Mouse (Mus musculus) liver, embryonic 15.5 days (tissue): ENCODE results near the gene Spata2l. TPM values are rescaled to one million over a fixed set of nuclear protein-coding genes. Genes with fewer than 3 reads are reported as not detected.
A peak's percentile ranks its signal among the peaks of the same experiment; 100 is the strongest.

ENCODE experiments used
- ATAC-seq: fragments of 200-750 bp; cut with Nextera tagmentation; 2 replicates; pipeline ENCODE4 v1.8.0; 2017; ENCODE audit warnings: moderate number of reproducible peaks, mild to moderate bottlenecking, moderate library complexity; ENCODE audit not compliant: insufficient read depth
- H3K27ac ChIP-seq: fragments of 300-500 bp; sonication (generic); replicated peaks from 2 replicates; pipeline ENCODE4 v1.5.1; 2015; ENCODE audit warnings: mild to moderate bottlenecking, inconsistent platforms
- H3K27me3 ChIP-seq: fragments of 300-500 bp; sonication (generic); 2 replicates; pipeline ENCODE4 v1.6.1; 2015; ENCODE audit warnings: mild to moderate bottlenecking, inconsistent platforms
- H3K36me3 ChIP-seq: fragments of 300-500 bp; sonication (generic); replicated peaks from 2 replicates; pipeline ENCODE4 v1.6.1; 2015; ENCODE audit warnings: moderate library complexity, mild to moderate bottlenecking, inconsistent platforms
- H3K4me1 ChIP-seq: fragments of 300-500 bp; sonication (generic); replicated peaks from 2 replicates; pipeline ENCODE4 v1.6.1; 2015; ENCODE audit warnings: inconsistent platforms
- H3K4me2 ChIP-seq: fragments of 300-500 bp; sonication (generic); 2 replicates; pipeline ENCODE4 v1.6.1; 2015; ENCODE audit warnings: moderate library complexity, mild to moderate bottlenecking, inconsistent platforms
- H3K4me3 ChIP-seq: fragments of 300-500 bp; sonication (generic); replicated peaks from 2 replicates; pipeline ENCODE4 v1.5.1; 2015; ENCODE audit warnings: mild to moderate bottlenecking, inconsistent platforms
- H3K9ac ChIP-seq: fragments of 300-500 bp; sonication (generic); 2 replicates; pipeline ENCODE4 v1.6.1; 2015; ENCODE audit warnings: moderate library complexity, mild to moderate bottlenecking, inconsistent platforms
- H3K9me3 ChIP-seq: fragments of 300-500 bp; sonication (generic); replicated peaks from 2 replicates; pipeline ENCODE4 v1.6.1; 2016; ENCODE audit warnings: inconsistent platforms
- WGBS: fragments of 180-500 bp; shearing (Covaris S2); methylation state at CpG from one replicate; pipeline ENCODE4 v1.1.7; 2015; ENCODE audit warnings: mixed read lengths; ENCODE audit not compliant: insufficient replicate concordance; 5-methylcytosine and 5-hydroxymethylcytosine counted together
- polyA plus RNA-seq: library from polyadenylated mRNA; unstranded; fragments of >200 nt; fragmentation: Nextera tagmentation; extraction: Ambion mirVana; gene quantifications from 2 replicates; pipeline ENCODE4 v1.2.1, GENCODE M21; 2015

Spata2l gene
- polyA plus RNA-seq, 1 experiment from 2014 or later = 2.2 TPM

DNA sequence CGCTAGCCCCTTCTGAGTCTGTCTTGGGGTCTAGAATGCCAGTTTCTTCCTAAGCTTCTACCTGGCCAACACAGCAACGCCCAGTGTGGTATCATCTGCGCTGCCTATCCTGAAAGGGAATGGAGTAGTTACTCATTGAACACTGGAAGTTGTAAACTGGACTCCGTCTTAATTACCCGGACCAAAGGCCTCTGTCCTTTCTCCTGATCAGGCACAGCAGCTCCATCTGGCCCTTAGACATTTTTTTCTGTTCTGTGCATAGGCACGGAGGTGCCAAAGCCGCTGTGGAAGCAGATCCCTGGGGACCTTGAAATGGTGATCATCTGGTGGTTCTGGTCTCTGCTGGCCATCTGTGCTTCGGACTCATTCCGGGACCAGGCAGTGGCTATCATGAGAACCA lies 42.3 kb downstream of the Spata2l start:
- H3K27ac ChIP-seq = no peak overlapping the region
- H3K36me3 ChIP-seq = no peaks in the 10 kb centered on the region
- WGBS = 77% methylated on average over 9 of the region's 9 CpGs
- peaks cover 17% of the 10 kb centered on the region for H3K27me3 ChIP-seq
- H3K4me2 ChIP-seq = no peak overlapping the region
- no peak overlapping the region for H3K4me3 ChIP-seq
- no peaks in the 10 kb centered on the region for H3K9me3 ChIP-seq
- H3K9ac ChIP-seq = no peak overlapping the region
- ATAC-seq = no peak
- peaks cover 43% of the 10 kb centered on the region for H3K4me1 ChIP-seq

DNA sequence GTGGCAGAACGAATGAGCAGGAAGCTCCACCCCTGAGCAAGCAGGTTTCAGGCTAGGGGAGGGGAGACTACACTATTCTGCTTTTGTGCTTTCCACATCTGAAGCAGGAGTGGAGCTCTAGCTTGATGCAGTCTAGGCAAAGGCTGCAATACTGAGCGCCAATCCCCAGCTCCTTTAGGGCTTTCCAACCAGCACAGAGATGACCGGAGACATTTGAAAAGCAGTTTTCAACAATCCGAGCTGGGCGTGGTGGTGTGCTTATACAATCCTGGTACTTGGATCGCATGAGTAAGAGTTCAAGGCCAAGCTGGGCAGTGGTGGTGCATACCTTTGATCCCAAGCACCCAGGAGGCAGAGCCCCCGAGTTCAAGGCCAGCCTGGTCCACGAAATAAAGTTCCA lies 44.1 kb downstream of the Spata2l start:
- Histone ChIP-seq H3K4me1 (peaks cover 41% of the 10 kb centered on the region), H3K27me3 (peaks cover 16% of the 10 kb centered on the region), H3K4me3 (no peak overlapping the region), H3K4me2 (no peak overlapping the region), H3K9ac (no peak overlapping the region), H3K9me3 (no peaks in the 10 kb centered on the region), H3K27ac (no peak overlapping the region), H3K36me3 (no peaks in the 10 kb centered on the region)
- no peak for ATAC-seq
- 52% methylated on average over 8 of the region's 8 CpGs for WGBS

DNA sequence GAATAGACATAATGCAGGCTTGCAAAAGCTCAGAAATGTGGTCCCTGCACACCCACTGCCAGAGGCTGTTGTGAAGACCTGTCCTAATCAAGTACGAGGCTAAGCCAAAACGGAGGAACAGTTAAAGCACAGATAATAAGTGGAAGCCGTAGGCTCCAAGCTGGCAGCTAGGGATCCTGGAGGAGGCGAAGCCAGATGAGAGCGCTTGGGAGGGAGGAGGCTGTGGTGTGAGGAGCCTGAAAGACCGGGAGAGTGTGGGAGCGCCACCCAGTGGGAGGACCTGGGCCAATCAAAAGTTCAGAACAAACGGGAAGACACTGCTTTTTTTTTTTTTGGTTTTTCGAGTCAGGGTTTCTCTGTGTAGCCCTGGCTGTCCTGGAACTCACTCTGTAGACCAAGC lies 45.4 kb downstream of the Spata2l start:
- peaks cover 20% of the 10 kb centered on the region for H3K27me3 ChIP-seq
- WGBS = 3% methylated on average over 9 of the region's 9 CpGs
- peaks cover 37% of the 10 kb centered on the region for H3K4me1 ChIP-seq
- peak overlapping the region; percentile 18; the same call in 1 of the 2 replicates for H3K4me2 ChIP-seq
- ATAC-seq = no peak
- H3K9me3 ChIP-seq = no peaks in the 10 kb centered on the region
- no peak overlapping the region for H3K4me3 ChIP-seq
- H3K9ac ChIP-seq = no peak overlapping the region
- H3K36me3 ChIP-seq = no peaks in the 10 kb centered on the region
- H3K27ac ChIP-seq = no peak overlapping the region

DNA sequence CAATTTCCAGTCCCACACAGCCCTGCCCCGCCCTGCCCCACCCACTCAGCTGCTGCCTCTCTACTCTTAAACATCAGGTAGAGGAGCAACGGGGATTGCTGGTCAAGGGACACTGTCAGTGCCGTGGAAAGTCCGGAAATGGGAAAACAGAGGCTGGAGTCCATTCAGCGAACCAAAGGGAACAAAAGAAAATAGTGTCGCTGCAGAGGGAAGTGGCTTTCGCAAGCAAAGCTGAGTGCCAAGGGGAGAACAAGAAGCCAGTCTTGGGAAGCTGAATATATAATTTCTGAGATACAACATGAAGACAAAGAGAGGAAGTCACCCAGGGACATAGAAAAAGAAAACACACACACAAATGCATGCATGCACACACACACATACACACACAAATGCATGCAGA lies 47.2 kb downstream of the Spata2l start:
- no peak overlapping the region for H3K4me2 ChIP-seq
- peaks cover 17% of the 10 kb centered on the region for H3K27me3 ChIP-seq
- no peak overlapping the region for H3K27ac ChIP-seq
- H3K4me3 ChIP-seq = no peak overlapping the region
- H3K9me3 ChIP-seq = no peaks in the 10 kb centered on the region
- peaks cover 37% of the 10 kb centered on the region for H3K4me1 ChIP-seq
- 42% methylated on average over 7 of the region's 7 CpGs for WGBS
- no peaks in the 10 kb centered on the region for H3K36me3 ChIP-seq
- H3K9ac ChIP-seq = no peak overlapping the region
- no peak for ATAC-seq

DNA sequence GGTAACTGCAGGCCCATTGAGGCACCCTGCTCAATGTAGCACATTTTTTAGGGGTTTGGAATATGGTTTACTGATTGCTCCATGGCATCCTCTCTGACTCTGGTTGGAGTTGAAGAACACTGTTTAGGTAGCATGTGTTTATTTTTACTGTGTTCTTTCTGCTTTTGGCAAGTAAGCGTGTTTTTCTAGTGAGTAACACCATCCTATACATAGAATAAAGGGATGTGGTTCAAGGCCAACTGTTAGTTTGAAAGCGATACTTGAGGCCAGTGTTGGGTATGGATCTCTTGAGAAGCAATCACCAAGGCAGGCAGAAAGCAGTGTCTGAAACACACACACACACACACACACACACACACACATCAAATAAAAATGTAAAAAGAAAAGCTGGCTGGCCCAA lies 48.0 kb downstream of the Spata2l start:
- no peak for ATAC-seq
- H3K27me3 ChIP-seq = peaks cover 16% of the 10 kb centered on the region
- H3K9me3 ChIP-seq = no peaks in the 10 kb centered on the region
- H3K4me2 ChIP-seq = no peak overlapping the region
- no peak overlapping the region for H3K4me3 ChIP-seq
- 68% methylated on average over 2 of the region's 2 CpGs for WGBS
- H3K27ac ChIP-seq = no peak overlapping the region
- no peaks in the 10 kb centered on the region for H3K36me3 ChIP-seq
- H3K4me1 ChIP-seq = peaks cover 37% of the 10 kb centered on the region
- no peak overlapping the region for H3K9ac ChIP-seq

DNA sequence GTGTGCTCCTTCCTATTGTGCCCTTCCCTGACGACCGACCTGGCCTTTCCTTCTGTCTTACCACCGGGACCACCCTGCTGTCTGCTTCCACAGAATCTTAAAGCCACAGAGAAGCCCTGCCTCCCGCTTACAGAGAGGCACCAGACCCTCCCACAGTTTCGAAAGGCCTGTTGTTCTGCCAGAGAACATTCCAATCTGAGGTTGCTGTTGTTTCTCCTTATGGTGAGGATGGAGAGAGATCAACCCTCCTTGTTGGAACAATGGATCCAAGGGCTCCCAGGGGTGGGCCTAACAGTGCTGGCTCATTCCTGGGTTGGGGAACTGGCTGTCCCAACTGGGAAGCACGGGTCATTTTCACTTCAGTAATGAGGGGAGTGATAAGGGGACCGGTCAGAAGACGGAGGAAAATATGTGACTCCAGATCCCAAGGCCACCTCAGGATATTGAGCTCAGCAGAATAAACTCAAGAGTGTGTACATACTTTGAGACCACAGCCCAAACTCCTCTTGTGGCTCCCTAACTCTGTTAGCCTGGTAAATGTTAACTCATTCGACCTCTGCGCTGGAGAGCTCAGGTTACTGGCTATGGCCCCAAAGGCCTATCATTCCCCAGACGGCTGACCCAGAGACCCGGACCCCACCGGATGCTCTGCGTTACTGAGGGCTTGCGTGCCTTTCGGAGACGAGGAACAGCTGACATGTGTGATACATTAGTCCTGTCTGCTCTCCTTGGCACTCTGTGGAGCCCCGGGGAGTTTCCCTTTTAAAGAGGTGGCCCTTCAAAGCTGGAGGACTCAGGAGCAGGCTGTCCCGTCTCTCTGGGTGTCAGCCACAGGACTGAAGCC lies 50.2 kb downstream of the Spata2l start, which contains the start of gene Dpep1:
TSS of gene Dpep1 (plus strand) at position 677 of the 844 bp plus-strand sequence.
- H3K4me3 ChIP-seq = no peak within 1 kb of the TSS
- peaks cover 16% of the 10 kb centered on the region for H3K27me3 ChIP-seq
- 50% methylated on average over 19 of the region's 19 CpGs for WGBS
- H3K4me2 ChIP-seq = no peak within 1 kb of the TSS
- no peak for ATAC-seq
- no peak within 1 kb of the TSS for H3K27ac ChIP-seq
- H3K36me3 ChIP-seq = no peaks in the 10 kb centered on the region
- no peaks in the 10 kb centered on the region for H3K9me3 ChIP-seq
- H3K4me1 ChIP-seq = peaks cover 27% of the 10 kb centered on the region
- no peak within 1 kb of the TSS for H3K9ac ChIP-seq

DNA sequence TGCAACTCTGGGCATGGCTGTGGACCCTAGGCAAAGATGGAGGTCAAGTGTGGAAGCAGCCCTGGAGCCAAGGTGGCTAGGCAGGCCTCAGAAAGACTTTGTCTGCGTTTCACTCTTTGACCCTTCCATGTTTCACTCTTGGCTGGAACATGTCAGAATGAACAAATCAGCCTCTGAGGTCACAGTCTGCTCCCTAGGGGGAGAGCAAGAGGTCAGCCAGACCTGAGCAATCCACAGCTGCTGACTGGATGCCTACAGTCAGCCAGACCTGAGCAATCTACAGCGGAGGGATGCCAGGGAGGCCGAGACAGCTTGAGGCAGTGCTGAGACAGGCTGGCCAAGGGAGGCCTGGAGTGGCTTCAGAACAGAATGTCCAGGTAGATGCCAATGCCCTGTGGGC lies 54.6 kb downstream of the Spata2l start:
- Histone ChIP-seq H3K4me2 (no peak overlapping the region), H3K4me1 (0 out of 2 replicates have a peak, but pooled peaks cover 4% of the 10 kb centered on the region), H3K36me3 (no peaks in the 10 kb centered on the region), H3K4me3 (no peak overlapping the region), H3K27me3 (peaks cover 10% of the 10 kb centered on the region), H3K27ac (peak overlapping the region; percentile 53; the same call in 1 of the 2 replicates), H3K9me3 (0 out of 2 replicates have a peak, but pooled peaks cover 3% of the 10 kb centered on the region), H3K9ac (no peak overlapping the region)
- WGBS = 47% methylated on average over 3 of the region's 3 CpGs
- peak; percentile 37; the same call in 1 of the 2 replicates for ATAC-seq

Other genes starting within 250 kb of the Spata2l start
- gene Ankrd11, start 194.0 kb downstream of the Spata2l start, polyA plus RNA-seq = 18.1 and 20.8 TPM in 2 replicates
- gene Spg7, start 173.3 kb downstream of the Spata2l start, polyA plus RNA-seq = 20.8 and 21.2 TPM in 2 replicates
- 785 TPM in 2 replicates for gene Rpl13, start 133.9 kb downstream of the Spata2l start, polyA plus RNA-seq
- gene Cpne7, start 118.9 kb downstream of the Spata2l start, polyA plus RNA-seq = 0.30 and 0.45 TPM in 2 replicates
- gene Sult5a1, start 77.9 kb downstream of the Spata2l start, polyA plus RNA-seq = 0.76 and 0.96 TPM in 2 replicates
- gene Dpep1, start 50.0 kb downstream of the Spata2l start, polyA plus RNA-seq = 0.21 and 0.26 TPM in 2 replicates
- 59.5 and 63.8 TPM in 2 replicates for gene Chmp1a, start 23.5 kb downstream of the Spata2l start, polyA plus RNA-seq
- gene Spata33, start 23.4 kb downstream of the Spata2l start, polyA plus RNA-seq = 0.18 and 0.37 TPM in 2 replicates
- gene Cdk10, start 11.4 kb downstream of the Spata2l start, polyA plus RNA-seq = 8.9 and 9.0 TPM in 2 replicates
- 8.0 and 9.2 TPM in 2 replicates for gene Zfp276, start 18.0 kb upstream of the Spata2l start, polyA plus RNA-seq
- 4.6 and 5.3 TPM in 2 replicates for gene Vps9d1, start 18.1 kb upstream of the Spata2l start, polyA plus RNA-seq
- 15.5 and 16.7 TPM in 2 replicates for gene Fanca, start 82.3 kb upstream of the Spata2l start, polyA plus RNA-seq
- 3.0 and 3.4 TPM in 2 replicates for gene Spire2, start 96.5 kb upstream of the Spata2l start, polyA plus RNA-seq
- 50.6 and 54.5 TPM in 2 replicates for gene Tcf25, start 137.5 kb upstream of the Spata2l start, polyA plus RNA-seq
- not detected in 2 replicates for gene Mc1r, start 170.9 kb upstream of the Spata2l start, polyA plus RNA-seq
- gene Tubb3, start 175.2 kb upstream of the Spata2l start, polyA plus RNA-seq = 0.67 and 0.99 TPM in 2 replicates
- gene Def8, start 187.3 kb upstream of the Spata2l start, polyA plus RNA-seq = 11.7 and 11.9 TPM in 2 replicates
- gene Afg3l1, start 241.7 kb upstream of the Spata2l start, polyA plus RNA-seq = 22.2 and 24.2 TPM in 2 replicates